ENCODE assay signal across 8 mouse cellular contexts in genomic region chr10:41678746-41679360, GRCm38 (mm10). TPM values are rescaled to one million over a fixed set of nuclear protein-coding genes. Genes with fewer than 3 reads are reported as not detected.
DNase-seq lines count a peak whose midpoint lies in the region; ATAC-seq and TF ChIP-seq lines count a peak whose summit lies in the region.

No protein-coding gene starts in this region.

- no peaks in the 10 kb centered on the region; a peak in 1 of 4 replicates for H3K27me3 ChIP-seq in MEL (ENCODE audit: control insufficient read depth in 1 of 2, insufficient read depth in 2 of 2, low read length in 2 of 2)
- peaks cover 8% of the 10 kb centered on the region for H3K27me3 ChIP-seq in hindbrain, embryonic 10.5 days (ENCODE audit: insufficient read depth, poor library complexity, severe bottlenecking)
- H3K27me3 ChIP-seq in lung, embryonic 16.5 days (ENCODE audit: control insufficient read depth, insufficient read depth, low read depth, low read length), result no peaks in the 10 kb centered on the region; the same call in 1 of the 2 replicates

- H3K27ac ChIP-seq in MEL (ENCODE audit: control insufficient read depth, low read depth, low read length), result no peak overlapping the region
- H3K27ac ChIP-seq in hindbrain, embryonic 10.5 days, result peak overlapping the region; percentile 69
- no peak overlapping the region for H3K27ac ChIP-seq in lung, embryonic 16.5 days (ENCODE audit: low read length)

- no peak for TF ChIP-seq EP300 in MEL (IDR thresholded peaks at IDR 0.05; ENCODE audit: low read depth in 1 of 2, low read length in 2 of 2)

- no peak overlapping the region for H3K9ac ChIP-seq in MEL (ENCODE audit: control insufficient read depth, low read depth, low read length, poor library complexity, severe bottlenecking)
- peak overlapping the region; percentile 21; the same call in 1 of the 2 replicates for H3K9ac ChIP-seq in lung, embryonic 16.5 days (ENCODE audit: low read length)

- peak; percentile 14 to 52 (median 50); a peak in 3 of 6 replicates for TF ChIP-seq CTCF in MEL (IDR thresholded peaks at IDR 0.05 in 2 of 3, conservative IDR thresholded peaks at IDR 0.05 in 1 of 3; ENCODE audit: control insufficient read depth in 1 of 3, insufficient read depth in 1 of 3, low read depth in 2 of 3, low read length in 3 of 3, poor library complexity in 1 of 3, severe bottlenecking in 1 of 3)

- no peaks in the 10 kb centered on the region; a peak in 1 of 4 replicates for H3K36me3 ChIP-seq in MEL (ENCODE audit: control insufficient read depth in 1 of 2, insufficient read depth in 2 of 2, low read length in 2 of 2)
- H3K36me3 ChIP-seq in hindbrain, embryonic 10.5 days, result no peaks in the 10 kb centered on the region
- H3K36me3 ChIP-seq in lung, embryonic 16.5 days (ENCODE audit: control insufficient read depth, insufficient read depth, low read length), result no peaks in the 10 kb centered on the region

- WGBS in hindbrain, embryonic 10.5 days, result 25% methylated on average over 18 of the region's 18 CpGs
- 18% methylated on average over 18 of the region's 18 CpGs for WGBS in lung, embryonic 16.5 days

- TF ChIP-seq POLR2A in MEL (IDR thresholded peaks at IDR 0.05; ENCODE audit: control insufficient read depth in 1 of 2, insufficient read depth in 1 of 2, low read depth in 1 of 2, low read length in 2 of 2, poor library complexity in 1 of 2), result no peak

- peak; percentile 16 for TF ChIP-seq RAD21 in MEL (IDR thresholded peaks at IDR 0.05; ENCODE audit: low read depth, low read length)

- H3K79me2 ChIP-seq in MEL (ENCODE audit: control insufficient read depth, insufficient read depth, low read length, poor library complexity), result no peaks in the 10 kb centered on the region

- H3K4me1 ChIP-seq in MEL (ENCODE audit: control insufficient read depth in 1 of 2, insufficient read depth in 2 of 2, low read length in 2 of 2), result no peaks in the 10 kb centered on the region
- peaks cover 14% of the 10 kb centered on the region for H3K4me1 ChIP-seq in hindbrain, embryonic 10.5 days (replicated peaks)
- H3K4me1 ChIP-seq in lung, embryonic 16.5 days (replicated peaks; ENCODE audit: control insufficient read depth, insufficient read depth, low read length), result peaks cover 9% of the 10 kb centered on the region

- DNase-seq in MEL (ENCODE audit: low read depth, low spot score), result peak; percentile 21
- peak; percentile 92 for DNase-seq in cerebellum, adult 8-10 months
- DNase-seq in frontal cortex, adult 2 months (ENCODE audit: extremely low spot score in 1 of 2, low spot score in 1 of 2), result peak; percentile 71 to 84
- DNase-seq in hindbrain, embryonic 10.5 days (ENCODE audit: low spot score), result peak; percentile 83
- peak; percentile 88 for DNase-seq in layer of hippocampus, adult 9-11 months
- DNase-seq in ovary, postnatal 14 days (ENCODE audit: low spot score), result peak; percentile 58
- peak; percentile 81 for DNase-seq in thymus, postnatal 0 days (ENCODE audit: low spot score)

- no peaks in the 10 kb centered on the region for H3K9me3 ChIP-seq in MEL (replicated peaks; ENCODE audit: insufficient read depth, low read length)
- no peaks in the 10 kb centered on the region for H3K9me3 ChIP-seq in hindbrain, embryonic 10.5 days
- no peaks in the 10 kb centered on the region for H3K9me3 ChIP-seq in lung, embryonic 16.5 days (ENCODE audit: control insufficient read depth, low read length)

- peak; percentile 66; the same call in 1 of the 2 replicates for ATAC-seq in lung, embryonic 16.5 days (ENCODE audit: low read depth)

- no peak overlapping the region for H3K4me3 ChIP-seq in MEL (ENCODE audit: control insufficient read depth in 1 of 2, insufficient read depth in 1 of 2, low read depth in 2 of 2, low read length in 2 of 2)
- peak overlapping the region; percentile 31 for H3K4me3 ChIP-seq in hindbrain, embryonic 10.5 days
- peak overlapping the region; percentile 21 for H3K4me3 ChIP-seq in lung, embryonic 16.5 days (ENCODE audit: low read length)

- H3K4me2 ChIP-seq in lung, embryonic 16.5 days (ENCODE audit: low read depth, low read length), result peak overlapping the region; percentile 49

TF ChIP-seq in MEL, 35 proteins besides CTCF, POLR2A, EP300 and RAD21:
- TF ChIP-seq JUND (IDR thresholded peaks at IDR 0.05; ENCODE audit: low read depth, low read length) (no peak), USF2 (IDR thresholded peaks at IDR 0.05; ENCODE audit: borderline replicate concordance in 1 of 2, insufficient read depth in 1 of 2, low read depth in 1 of 2, low read length in 2 of 2) (no peak), SIN3A (IDR thresholded peaks at IDR 0.05; ENCODE audit: low read length) (no peak), ELF1 (IDR thresholded peaks at IDR 0.05; ENCODE audit: low read depth, low read length) (no peak), RCOR1 (IDR thresholded peaks at IDR 0.05; ENCODE audit: low read depth, low read length) (no peak), ZC3H11A (IDR thresholded peaks at IDR 0.05; ENCODE audit: low read depth, low read length) (0 out of 2 replicates have a peak, but pooled peaks have one; percentile 2), TBP (IDR thresholded peaks at IDR 0.05; ENCODE audit: low read depth, low read length) (no peak), MAX (IDR thresholded peaks at IDR 0.05; ENCODE audit: low read length) (no peak), ZKSCAN1 (IDR thresholded peaks at IDR 0.05; ENCODE audit: low read depth, low read length) (no peak), MYC (IDR thresholded peaks at IDR 0.05; ENCODE audit: low read depth, low read length) (no peak), CHD2 (IDR thresholded peaks at IDR 0.05; ENCODE audit: low read length) (no peak), POLR2AphosphoS5 (IDR thresholded peaks at IDR 0.05; ENCODE audit: borderline replicate concordance, low read depth, low read length) (no peak), SMC3 (IDR thresholded peaks at IDR 0.05; ENCODE audit: low read depth, low read length) (peak; percentile 56), ZMIZ1 (IDR thresholded peaks at IDR 0.05; ENCODE audit: low read depth, low read length) (no peak), MYB (IDR thresholded peaks at IDR 0.05; ENCODE audit: low read depth, low read length) (no peak), GATA1 (IDR thresholded peaks at IDR 0.05; ENCODE audit: low read depth, low read length) (no peak)

RNA-seq across cellular contexts. Expression of gene Ccdc162, which starts 37.6 kb away (rescaled TPM):
- not detected in 2 replicates for total RNA-seq in MEL (2012; rRNA removed)
- polyA plus RNA-seq in MEL (2012; ENCODE audit: insufficient read depth in 1 of 2, insufficient read length in 2 of 2, low read depth in 1 of 2, low replicate concordance in 2 of 2, missing spikeins in 1 of 2), result under 1 TPM in 1 of 2 experiments, not detected in 1; 0.06 TPM
- 1.3 and 1.4 TPM in 2 replicates for polyA plus RNA-seq in frontal cortex, adult 2 months (2012; rRNA removed)
- polyA plus RNA-seq in hindbrain, embryonic 10.5 days (2016; fragmentation: Nextera tagmentation; extraction: Ambion mirVana), result 0.51 and 0.56 TPM in 2 replicates
- polyA plus RNA-seq in lung, embryonic 16.5 days (2015; fragmentation: Nextera tagmentation; extraction: Ambion mirVana), result 1.3 and 1.9 TPM in 2 replicates
- polyA plus RNA-seq in thymus, postnatal 0 days (2015; fragmentation: Nextera tagmentation; extraction: Ambion mirVana), result 2.3 and 2.4 TPM in 2 replicates

Comparison
In these comparisons a context has a peak if more than half of its experiments do, and no peak if none do; other contexts are left out.
1. DNase-seq: peak in every context shown above with its lines; median percentile 92 in cerebellum, adult 8-10 months; 88 in layer of hippocampus, adult 9-11 months; 83 in hindbrain, embryonic 10.5 days; 81 in thymus, postnatal 0 days; 78 in frontal cortex, adult 2 months; 58 in ovary, postnatal 14 days; 21 in MEL.
2. H3K4me3 ChIP-seq: peak in hindbrain, embryonic 10.5 days (single experiment) and lung, embryonic 16.5 days (single experiment); none in MEL (0 of 2).